Mouse (Mus musculus) lung, postnatal 0 days (tissue): ENCODE data around the gene Sar1a.

ENCODE experiments used
- CTCF ChIP-seq: IDR thresholded peaks from 2 replicates; pipeline ENCODE4 v1.5.1; 2016; ENCODE audit warnings: antibody characterized with exemption, mild to moderate bottlenecking
- EP300 ChIP-seq: IDR thresholded peaks from 2 replicates; pipeline ENCODE4 v1.6.1; 2016; ENCODE audit warnings: antibody characterized with exemption, mild to moderate bottlenecking, control low read depth

GRCm38 (mm10) chr10:61734377-61734776 is 54.3 kb downstream of the Sar1a start:
- peak; percentile 86 for TF ChIP-seq CTCF
- no peak for TF ChIP-seq EP300
